Mouse (Mus musculus): ENCODE results near the gene Duox1.
A peak's percentile ranks its signal among the peaks of the same experiment; 100 is the strongest.

Gene Duox1

GRCm38 (mm10) chr2:122355389-122355788 is 39.9 kb downstream of the Duox1 start:
- no peak for DNase-seq (ENCODE audit: low spot score)

GRCm38 (mm10) chr2:122356187-122356586 is 40.7 kb downstream of the Duox1 start:
- DNase-seq (ENCODE audit: low spot score): peak; percentile 55

GRCm38 (mm10) chr2:122360310-122360709 is 44.8 kb downstream of the Duox1 start:
- no peak for DNase-seq (ENCODE audit: low spot score)

GRCm38 (mm10) chr2:122361181-122361580 is 45.7 kb downstream of the Duox1 start:
- no peak for DNase-seq (ENCODE audit: low spot score)

GRCm38 (mm10) chr2:122361868-122362621 is 46.6 kb downstream of the Duox1 start:
- DNase-seq (ENCODE audit: low spot score): no peak

- no peak for DNase-seq (ENCODE audit: low spot score)
Measured at GRCm38 (mm10) chr2:122362622-122363523, 47.4 kb downstream of the Duox1 start.

- DNase-seq (ENCODE audit: low spot score): no peak
Measured at GRCm38 (mm10) chr2:122364352-122364944, 49.0 kb downstream of the Duox1 start.

- no peak for DNase-seq (ENCODE audit: low spot score)
Measured at GRCm38 (mm10) chr2:122365244-122365866, 49.9 kb downstream of the Duox1 start.

GRCm38 (mm10) chr2:122366039-122366438 is 50.6 kb downstream of the Duox1 start:
- DNase-seq (ENCODE audit: low spot score): peak; percentile 85

GRCm38 (mm10) chr2:122366706-122367105 is 51.2 kb downstream of the Duox1 start:
- peak; percentile 47 for DNase-seq (ENCODE audit: low spot score)

- peak; percentile 65 for DNase-seq (ENCODE audit: low spot score)
Measured at GRCm38 (mm10) chr2:122367181-122367580, 51.7 kb downstream of the Duox1 start.

- no peak for DNase-seq (ENCODE audit: low spot score)
Measured at GRCm38 (mm10) chr2:122367701-122368080, 52.2 kb downstream of the Duox1 start.

- no peak for DNase-seq (ENCODE audit: low spot score)
Measured at GRCm38 (mm10) chr2:122368081-122368971, 52.9 kb downstream of the Duox1 start.

GRCm38 (mm10) chr2:122368995-122369739 is 53.7 kb downstream of the Duox1 start, which contains the start of gene Shf:
Shf (minus strand) TSS chr2:122369162.
- peak; percentile 88 for DNase-seq (ENCODE audit: low spot score)

GRCm38 (mm10) chr2:122370101-122370750 is 54.8 kb downstream of the Duox1 start:
- DNase-seq (ENCODE audit: low spot score): no peak

GRCm38 (mm10) chr2:122372067-122372466 is 56.6 kb downstream of the Duox1 start:
- no peak for DNase-seq (ENCODE audit: low spot score)

- DNase-seq (ENCODE audit: low spot score): no peak
Measured at GRCm38 (mm10) chr2:122372541-122372940, 57.1 kb downstream of the Duox1 start.

GRCm38 (mm10) chr2:122374012-122374411 is 58.5 kb downstream of the Duox1 start:
- no peak for DNase-seq (ENCODE audit: low spot score)

GRCm38 (mm10) chr2:122374666-122375331 is 59.3 kb downstream of the Duox1 start:
- DNase-seq (ENCODE audit: low spot score): peak; percentile 19
